Mouse (Mus musculus) midbrain, postnatal 0 days (tissue): ENCODE measurements at regions not wholly inside any gene's neighbourhood (a gene's known extent, or its start where the extent isn't known, plus 50 kb on each side); places are given as distances from the start of the nearest gene placed in this dataset.

Source experiments
- ATAC-seq: fragments of 200-750 bp; cut with Nextera tagmentation; 2 replicates; pipeline ENCODE4 v1.8.0; 2017; ENCODE audit warnings: moderate number of reproducible peaks, mild to moderate bottlenecking, moderate TSS enrichment, moderate library complexity; ENCODE audit not compliant: low FRiP score
- DNase-seq: peaks from one replicate; pipeline ENCODE4 v3.0.0-alpha.2; 2015; ENCODE audit warnings: low spot score
- H3K27ac ChIP-seq: fragments of 300-500 bp; sonication (generic); 2 replicates; pipeline ENCODE4 v1.5.1; 2014; ENCODE audit warnings: low read depth, mild to moderate bottlenecking, low read length, mixed read lengths
- H3K27me3 ChIP-seq: fragments of 300-500 bp; sonication (generic); 2 replicates; pipeline ENCODE4 v1.6.1; 2014; ENCODE audit warnings: low read length, control low read depth, mixed read lengths; ENCODE audit not compliant: insufficient read depth
- H3K36me3 ChIP-seq: fragments of 300-500 bp; sonication (generic); 2 replicates; pipeline ENCODE4 v1.6.1; 2014; ENCODE audit warnings: low read length, control low read depth, mixed read lengths; ENCODE audit not compliant: insufficient read depth
- H3K4me1 ChIP-seq: fragments of 300-500 bp; sonication (generic); 2 replicates; pipeline ENCODE4 v1.6.1; 2014; ENCODE audit warnings: mild to moderate bottlenecking, control low read depth, antibody characterized with exemption, low read length, mixed read lengths; ENCODE audit not compliant: insufficient read depth
- H3K4me2 ChIP-seq: fragments of 300-500 bp; sonication (generic); 2 replicates; pipeline ENCODE4 v1.6.1; 2014; ENCODE audit warnings: low read depth, mild to moderate bottlenecking, low read length, mixed read lengths; ENCODE audit not compliant: poor library complexity, severe bottlenecking
- H3K4me3 ChIP-seq: fragments of 300-500 bp; sonication (generic); 2 replicates; pipeline ENCODE4 v1.5.1; 2014; ENCODE audit warnings: low read depth, mild to moderate bottlenecking, low read length, moderate library complexity
- H3K9ac ChIP-seq: fragments of 300-500 bp; sonication (generic); replicated peaks from 2 replicates; pipeline ENCODE4 v1.6.1; 2014; ENCODE audit warnings: mild to moderate bottlenecking, low read length, moderate library complexity, mixed read lengths; ENCODE audit not compliant: poor library complexity, severe bottlenecking
- H3K9me3 ChIP-seq: fragments of 300-500 bp; sonication (generic); 2 replicates; pipeline ENCODE4 v1.6.1; 2016; ENCODE audit warnings: low read length, control low read depth
- CTCF ChIP-seq: IDR thresholded peaks from 2 replicates; pipeline ENCODE4 v1.5.1; 2016; ENCODE audit warnings: antibody characterized with exemption, mild to moderate bottlenecking
- WGBS: fragments of 180-500 bp; shearing (Covaris S2); extraction: QIAGEN DNeasy Blood & Tissue Kit; methylation state at CpG from one replicate; pipeline ENCODE4 v1.1.7; 2014; 5-methylcytosine and 5-hydroxymethylcytosine counted together

- H3K4me3 ChIP-seq, result no peak overlapping the region
- H3K27ac ChIP-seq, result no peak overlapping the region
- ATAC-seq (no peak), DNase-seq (no peak)
- no peak overlapping the region for H3K9ac ChIP-seq
- H3K9me3 ChIP-seq, result no peaks in the 10 kb centered on the region
- TF ChIP-seq CTCF, result no peak
- WGBS, result 90% methylated on average over 6 of the region's 6 CpGs
- H3K36me3 ChIP-seq, result no peaks in the 10 kb centered on the region
- no peaks in the 10 kb centered on the region for H3K27me3 ChIP-seq
- no peak overlapping the region for H3K4me2 ChIP-seq
- H3K4me1 ChIP-seq, result no peaks in the 10 kb centered on the region
Observed at GRCm38 (mm10) chr6:118250006-118250405, 52.5 kb upstream of the Ret start.
